Mouse (Mus musculus) megakaryocyte, embryonic 14.5 days (primary cell): Measurements from ENCODE around the gene Inpp5d. TPM values are rescaled to one million over a fixed set of nuclear protein-coding genes. Genes with fewer than 3 reads are reported as not detected.

ENCODE experiments used
- H3K27me3 ChIP-seq: replicated peaks from 2 replicates; pipeline ENCODE3; 2012; ENCODE audit warnings: inconsistent platforms
- H3K36me3 ChIP-seq: replicated peaks from 2 replicates; pipeline ENCODE3; 2012; ENCODE audit warnings: low read length, inconsistent platforms, mixed read lengths
- H3K4me1 ChIP-seq: 2 replicates; pipeline ENCODE4 v1.6.1; 2012; ENCODE audit warnings: inconsistent platforms
- H3K4me3 ChIP-seq: replicated peaks from 2 replicates; pipeline ENCODE3; 2012; ENCODE audit warnings: moderate library complexity, mild to moderate bottlenecking, inconsistent platforms
- H3K9me3 ChIP-seq: 2 replicates; pipeline ENCODE4 v1.6.1; 2012; ENCODE audit warnings: inconsistent platforms
- FLI1 ChIP-seq: IDR thresholded peaks from 2 replicates; pipeline ENCODE4 v1.6.1; 2012; ENCODE audit warnings: low read length, inconsistent platforms, mixed read lengths
- GATA1 ChIP-seq: IDR thresholded peaks from 3 replicates; pipeline ENCODE4 v1.6.1; 2012; ENCODE audit warnings: mixed read lengths, low read length, inconsistent platforms, borderline replicate concordance
- polyA plus RNA-seq: library from polyadenylated mRNA; stranded (reverse); fragments of >175 nt; gene quantifications from 2 replicates; pipeline ENCODE4 v1.2.3, GENCODE M21; 2012; ENCODE audit warnings: low replicate concordance; ENCODE audit not compliant: insufficient read depth

Inpp5d gene
- polyA plus RNA-seq, 1 experiment, result 107 TPM

GRCm38 (mm10) chr1:87650611-87651079 is 30.5 kb downstream of the Inpp5d start:
- Histone ChIP-seq H3K9me3 (no peaks in the 10 kb centered on the region), H3K27me3 (no peaks in the 10 kb centered on the region), H3K4me3 (peak overlapping the region; percentile 70), H3K36me3 (peaks cover 81% of the 10 kb centered on the region), H3K4me1 (peaks cover 95% of the 10 kb centered on the region)
- no peak for TF ChIP-seq GATA1
- no peak for TF ChIP-seq FLI1

GRCm38 (mm10) chr1:87651436-87651835 is 31.3 kb downstream of the Inpp5d start:
- no peaks in the 10 kb centered on the region for H3K27me3 ChIP-seq
- no peak for TF ChIP-seq FLI1
- TF ChIP-seq GATA1, result no peak
- H3K9me3 ChIP-seq, result no peaks in the 10 kb centered on the region
- no peak overlapping the region for H3K4me3 ChIP-seq
- peaks cover 81% of the 10 kb centered on the region for H3K36me3 ChIP-seq
- H3K4me1 ChIP-seq, result peaks cover 95% of the 10 kb centered on the region

GRCm38 (mm10) chr1:87655101-87655500 is 35.0 kb downstream of the Inpp5d start:
- peaks cover 93% of the 10 kb centered on the region for H3K36me3 ChIP-seq
- peaks cover 95% of the 10 kb centered on the region for H3K4me1 ChIP-seq
- no peak overlapping the region for H3K4me3 ChIP-seq
- no peaks in the 10 kb centered on the region for H3K27me3 ChIP-seq
- no peak for TF ChIP-seq GATA1
- TF ChIP-seq FLI1, result no peak
- H3K9me3 ChIP-seq, result no peaks in the 10 kb centered on the region

- no peak for TF ChIP-seq GATA1
- TF ChIP-seq FLI1, result no peak
- Histone ChIP-seq H3K4me3 (peak overlapping the region; percentile 23), H3K4me1 (peaks cover 86% of the 10 kb centered on the region), H3K9me3 (peaks cover 6% of the 10 kb centered on the region), H3K36me3 (peaks cover 94% of the 10 kb centered on the region), H3K27me3 (no peaks in the 10 kb centered on the region)
These were observed 38.0 kb downstream of the Inpp5d start for GRCm38 (mm10) chr1:87658063-87658462.

GRCm38 (mm10) chr1:87658485-87658884 is 38.4 kb downstream of the Inpp5d start:
- peaks cover 84% of the 10 kb centered on the region for H3K4me1 ChIP-seq
- H3K4me3 ChIP-seq, result peak overlapping the region; percentile 23
- no peaks in the 10 kb centered on the region for H3K27me3 ChIP-seq
- peaks cover 98% of the 10 kb centered on the region for H3K36me3 ChIP-seq
- H3K9me3 ChIP-seq, result peaks cover 10% of the 10 kb centered on the region
- no peak for TF ChIP-seq GATA1
- no peak for TF ChIP-seq FLI1

GRCm38 (mm10) chr1:87658937-87659617 is 39.0 kb downstream of the Inpp5d start:
- no peaks in the 10 kb centered on the region for H3K27me3 ChIP-seq
- peaks cover 98% of the 10 kb centered on the region for H3K36me3 ChIP-seq
- TF ChIP-seq GATA1, result no peak
- TF ChIP-seq FLI1, result no peak
- H3K4me1 ChIP-seq, result peaks cover 78% of the 10 kb centered on the region
- H3K9me3 ChIP-seq, result peaks cover 15% of the 10 kb centered on the region
- peak overlapping the region; percentile 75 for H3K4me3 ChIP-seq

- no peak for TF ChIP-seq FLI1
- no peak for TF ChIP-seq GATA1
- no peaks in the 10 kb centered on the region for H3K27me3 ChIP-seq
- peaks cover 15% of the 10 kb centered on the region for H3K9me3 ChIP-seq
- H3K36me3 ChIP-seq, result peaks cover 99% of the 10 kb centered on the region
- no peak overlapping the region for H3K4me3 ChIP-seq
- H3K4me1 ChIP-seq, result peaks cover 79% of the 10 kb centered on the region
These were observed 39.5 kb downstream of the Inpp5d start for GRCm38 (mm10) chr1:87659618-87659960.

- H3K4me1 ChIP-seq, result peaks cover 75% of the 10 kb centered on the region
- peak overlapping the region; percentile 34 for H3K4me3 ChIP-seq
- peaks cover 97% of the 10 kb centered on the region for H3K36me3 ChIP-seq
- no peaks in the 10 kb centered on the region for H3K27me3 ChIP-seq
- peaks cover 15% of the 10 kb centered on the region for H3K9me3 ChIP-seq
- TF ChIP-seq FLI1 (no peak), GATA1 (no peak)
These were observed 40.6 kb downstream of the Inpp5d start for GRCm38 (mm10) chr1:87660740-87661139.

GRCm38 (mm10) chr1:87663992-87664391 is 43.9 kb downstream of the Inpp5d start:
- peaks cover 98% of the 10 kb centered on the region for H3K36me3 ChIP-seq
- H3K9me3 ChIP-seq, result peaks cover 15% of the 10 kb centered on the region
- H3K27me3 ChIP-seq, result no peaks in the 10 kb centered on the region
- H3K4me3 ChIP-seq, result no peak overlapping the region
- TF ChIP-seq GATA1 (no peak), FLI1 (no peak)
- peaks cover 65% of the 10 kb centered on the region for H3K4me1 ChIP-seq

- H3K4me3 ChIP-seq, result no peak overlapping the region
- H3K4me1 ChIP-seq, result peaks cover 35% of the 10 kb centered on the region
- TF ChIP-seq FLI1 (no peak), GATA1 (no peak)
- H3K27me3 ChIP-seq, result no peaks in the 10 kb centered on the region
- H3K9me3 ChIP-seq, result peaks cover 15% of the 10 kb centered on the region
- peaks cover 97% of the 10 kb centered on the region for H3K36me3 ChIP-seq
These were observed 46.9 kb downstream of the Inpp5d start for GRCm38 (mm10) chr1:87667006-87667405.
